Mouse (Mus musculus) neural tube, embryonic 13.5 days (tissue): ENCODE measurements around the gene Fyttd1. TPM values are rescaled to one million over a fixed set of nuclear protein-coding genes. Genes with fewer than 3 reads are reported as not detected.

Source experiments
- ATAC-seq: fragments of 200-750 bp; cut with Nextera tagmentation; 2 replicates; pipeline ENCODE4 v1.8.0; 2017; ENCODE audit warnings: low read depth, mild to moderate bottlenecking, moderate TSS enrichment, moderate library complexity
- H3K27ac ChIP-seq: fragments of 300-500 bp; sonication (generic); replicated peaks from 2 replicates; pipeline ENCODE4 v1.5.1; 2015; ENCODE audit warnings: moderate library complexity, mild to moderate bottlenecking, inconsistent platforms
- H3K27me3 ChIP-seq: fragments of 300-500 bp; sonication (generic); 2 replicates; pipeline ENCODE4 v1.6.1; 2015; ENCODE audit warnings: mild to moderate bottlenecking, inconsistent platforms
- H3K36me3 ChIP-seq: fragments of 300-500 bp; sonication (generic); 2 replicates; pipeline ENCODE4 v1.6.1; 2015; ENCODE audit warnings: mild to moderate bottlenecking, inconsistent platforms
- H3K4me1 ChIP-seq: fragments of 300-500 bp; sonication (generic); replicated peaks from 2 replicates; pipeline ENCODE4 v1.6.1; 2015; ENCODE audit warnings: inconsistent platforms
- H3K4me2 ChIP-seq: fragments of 300-500 bp; sonication (generic); 2 replicates; pipeline ENCODE4 v1.6.1; 2015; ENCODE audit warnings: inconsistent platforms, mild to moderate bottlenecking, moderate library complexity
- H3K4me3 ChIP-seq: fragments of 300-500 bp; sonication (generic); 2 replicates; pipeline ENCODE4 v1.5.1; 2015; ENCODE audit warnings: mild to moderate bottlenecking, inconsistent platforms
- H3K9ac ChIP-seq: fragments of 300-500 bp; sonication (generic); 2 replicates; pipeline ENCODE4 v1.6.1; 2015; ENCODE audit warnings: moderate library complexity, mild to moderate bottlenecking, inconsistent platforms
- H3K9me3 ChIP-seq: fragments of 300-500 bp; sonication (generic); 2 replicates; pipeline ENCODE4 v1.6.1; 2016; ENCODE audit warnings: inconsistent platforms
- WGBS: fragments of 180-500 bp; shearing (Covaris S2); methylation state at CpG from one replicate; pipeline ENCODE4 v1.1.7; 2015; 5-methylcytosine and 5-hydroxymethylcytosine counted together
- polyA plus RNA-seq: library from polyadenylated mRNA; unstranded; fragments of >200 nt; fragmentation: Nextera tagmentation; extraction: Ambion mirVana; gene quantifications from 2 replicates; pipeline ENCODE4 v1.2.1, GENCODE M21; 2015

Fyttd1 gene
- 100 and 112 TPM in 2 replicates for polyA plus RNA-seq

- H3K9ac ChIP-seq = peak within 1 kb of the TSS; percentile 92
- peak within 1 kb of the TSS; percentile 95 for H3K4me3 ChIP-seq
- peak; percentile 97 for ATAC-seq
- peaks cover 31% of the 10 kb centered on the region for H3K4me1 ChIP-seq
- no peaks in the 10 kb centered on the region for H3K36me3 ChIP-seq
- peak within 1 kb of the TSS; percentile 90 for H3K27ac ChIP-seq
- peak within 1 kb of the TSS; percentile 80 for H3K4me2 ChIP-seq
- WGBS = under 1% methylated on average over 73 of the region's 83 CpGs
- no peaks in the 10 kb centered on the region for H3K27me3 ChIP-seq
- no peaks in the 10 kb centered on the region for H3K9me3 ChIP-seq
These were observed at the start of gene Fyttd1, which contains the start of gene Rubcn for GRCm38 (mm10) chr16:32877343-32878156. Fyttd1 (plus strand) TSS chr16:32877500. Rubcn (minus strand) TSS chr16:32877766.

- H3K4me3 ChIP-seq = no peak overlapping the region
- no peaks in the 10 kb centered on the region for H3K9me3 ChIP-seq
- H3K36me3 ChIP-seq = peaks cover 77% of the 10 kb centered on the region
- no peak for ATAC-seq
- no peak overlapping the region for H3K9ac ChIP-seq
- H3K4me2 ChIP-seq = no peak overlapping the region
- H3K4me1 ChIP-seq = no peaks in the 10 kb centered on the region
- no peak overlapping the region for H3K27ac ChIP-seq
- H3K27me3 ChIP-seq = no peaks in the 10 kb centered on the region
- 88% methylated on average over 11 of the region's 11 CpGs for WGBS
These were observed 48.2 kb upstream of the Fyttd1 start for GRCm38 (mm10) chr16:32829104-32829503.

GRCm38 (mm10) chr16:32831501-32831900, 45.8 kb upstream of the Fyttd1 start:
- H3K27ac ChIP-seq = no peak overlapping the region
- ATAC-seq = no peak
- H3K36me3 ChIP-seq = peaks cover 76% of the 10 kb centered on the region
- 83% methylated on average over 4 of the region's 4 CpGs for WGBS
- no peak overlapping the region for H3K4me3 ChIP-seq
- H3K27me3 ChIP-seq = no peaks in the 10 kb centered on the region
- H3K9me3 ChIP-seq = no peaks in the 10 kb centered on the region
- no peak overlapping the region for H3K9ac ChIP-seq
- H3K4me2 ChIP-seq = no peak overlapping the region
- H3K4me1 ChIP-seq = no peaks in the 10 kb centered on the region

- H3K27me3 ChIP-seq = no peaks in the 10 kb centered on the region
- WGBS = 96% methylated on average over 11 of the region's 11 CpGs
- ATAC-seq = no peak
- no peaks in the 10 kb centered on the region for H3K4me1 ChIP-seq
- no peak overlapping the region for H3K4me2 ChIP-seq
- no peaks in the 10 kb centered on the region for H3K9me3 ChIP-seq
- no peak overlapping the region for H3K27ac ChIP-seq
- H3K9ac ChIP-seq = no peak overlapping the region
- peaks cover 81% of the 10 kb centered on the region for H3K36me3 ChIP-seq
- H3K4me3 ChIP-seq = no peak overlapping the region
These were observed 30.2 kb upstream of the Fyttd1 start for GRCm38 (mm10) chr16:32847103-32847502.

GRCm38 (mm10) chr16:32849042-32849830, 28.1 kb upstream of the Fyttd1 start:
- ATAC-seq = no peak
- WGBS = 94% methylated on average over 11 of the region's 11 CpGs
- Histone ChIP-seq H3K9me3 (no peaks in the 10 kb centered on the region), H3K4me1 (peaks cover 8% of the 10 kb centered on the region), H3K9ac (no peak overlapping the region), H3K27me3 (no peaks in the 10 kb centered on the region), H3K27ac (no peak overlapping the region), H3K4me3 (no peak overlapping the region), H3K36me3 (peaks cover 69% of the 10 kb centered on the region), H3K4me2 (no peak overlapping the region)

GRCm38 (mm10) chr16:32853492-32854049, 23.7 kb upstream of the Fyttd1 start:
- Histone ChIP-seq H3K27me3 (no peaks in the 10 kb centered on the region), H3K9ac (no peak overlapping the region), H3K4me1 (peaks cover 10% of the 10 kb centered on the region), H3K27ac (peak overlapping the region; percentile 46; the same call in 1 of the 2 replicates), H3K36me3 (peaks cover 39% of the 10 kb centered on the region), H3K4me3 (no peak overlapping the region), H3K9me3 (no peaks in the 10 kb centered on the region), H3K4me2 (no peak overlapping the region)
- WGBS = 79% methylated on average over 13 of the region's 13 CpGs
- ATAC-seq = no peak

GRCm38 (mm10) chr16:32854050-32854571, 23.2 kb upstream of the Fyttd1 start:
- Histone ChIP-seq H3K4me3 (no peak overlapping the region), H3K36me3 (peaks cover 34% of the 10 kb centered on the region), H3K9me3 (no peaks in the 10 kb centered on the region), H3K27me3 (no peaks in the 10 kb centered on the region), H3K4me1 (peaks cover 10% of the 10 kb centered on the region), H3K9ac (no peak overlapping the region), H3K27ac (peak overlapping the region; percentile 46; the same call in 1 of the 2 replicates), H3K4me2 (no peak overlapping the region)
- WGBS = 73% methylated on average over 2 of the region's 2 CpGs
- no peak for ATAC-seq

GRCm38 (mm10) chr16:32856751-32857150, 20.5 kb upstream of the Fyttd1 start:
- no peaks in the 10 kb centered on the region for H3K9me3 ChIP-seq
- H3K27me3 ChIP-seq = no peaks in the 10 kb centered on the region
- no peak for ATAC-seq
- WGBS = 95% methylated on average over 3 of the region's 3 CpGs
- H3K4me2 ChIP-seq = no peak overlapping the region
- H3K27ac ChIP-seq = no peak overlapping the region
- H3K36me3 ChIP-seq = peaks cover 29% of the 10 kb centered on the region
- H3K9ac ChIP-seq = no peak overlapping the region
- no peak overlapping the region for H3K4me3 ChIP-seq
- H3K4me1 ChIP-seq = peaks cover 10% of the 10 kb centered on the region

GRCm38 (mm10) chr16:32858356-32858755, 18.9 kb upstream of the Fyttd1 start:
- H3K4me3 ChIP-seq = no peak overlapping the region
- 79% methylated on average over 4 of the region's 4 CpGs for WGBS
- no peak overlapping the region for H3K9ac ChIP-seq
- no peak overlapping the region for H3K4me2 ChIP-seq
- H3K36me3 ChIP-seq = peaks cover 24% of the 10 kb centered on the region
- no peak overlapping the region for H3K27ac ChIP-seq
- ATAC-seq = no peak
- H3K4me1 ChIP-seq = peaks cover 10% of the 10 kb centered on the region
- no peaks in the 10 kb centered on the region for H3K27me3 ChIP-seq
- no peaks in the 10 kb centered on the region for H3K9me3 ChIP-seq

GRCm38 (mm10) chr16:32858771-32859636, 18.3 kb upstream of the Fyttd1 start:
- peaks cover 5% of the 10 kb centered on the region for H3K4me1 ChIP-seq
- H3K27me3 ChIP-seq = no peaks in the 10 kb centered on the region
- no peak overlapping the region for H3K9ac ChIP-seq
- peaks cover 23% of the 10 kb centered on the region for H3K36me3 ChIP-seq
- no peaks in the 10 kb centered on the region for H3K9me3 ChIP-seq
- ATAC-seq = no peak
- no peak overlapping the region for H3K4me3 ChIP-seq
- H3K27ac ChIP-seq = no peak overlapping the region
- no peak overlapping the region for H3K4me2 ChIP-seq
- 76% methylated on average over 12 of the region's 12 CpGs for WGBS

GRCm38 (mm10) chr16:32861813-32862385, 15.4 kb upstream of the Fyttd1 start:
- WGBS = 89% methylated on average over 3 of the region's 3 CpGs
- H3K4me2 ChIP-seq = no peak overlapping the region
- ATAC-seq = no peak

More at GRCm38 (mm10) chr16:32861813-32862385, 15.4 kb upstream of the Fyttd1 start:
- peaks cover 8% of the 10 kb centered on the region for H3K36me3 ChIP-seq
- no peaks in the 10 kb centered on the region for H3K9me3 ChIP-seq
- no peaks in the 10 kb centered on the region for H3K27me3 ChIP-seq
- H3K9ac ChIP-seq = no peak overlapping the region
- H3K27ac ChIP-seq = no peak overlapping the region
- H3K4me3 ChIP-seq = no peak overlapping the region
- H3K4me1 ChIP-seq = peaks cover 14% of the 10 kb centered on the region
